Mouse (Mus musculus) neutrophil, adult 83 days (primary cell): ENCODE data around the gene Olfr1110. TPM values are rescaled to one million over a fixed set of nuclear protein-coding genes. Genes with fewer than 3 reads are reported as not detected.

Experiments
- total RNA-seq, 2 experiments: library from RNA; stranded (reverse); gene quantifications; one replicate each; pipeline ENCODE4 v1.2.4; 2023

The Olfr1110 gene
- not detected for total RNA-seq

DNA sequence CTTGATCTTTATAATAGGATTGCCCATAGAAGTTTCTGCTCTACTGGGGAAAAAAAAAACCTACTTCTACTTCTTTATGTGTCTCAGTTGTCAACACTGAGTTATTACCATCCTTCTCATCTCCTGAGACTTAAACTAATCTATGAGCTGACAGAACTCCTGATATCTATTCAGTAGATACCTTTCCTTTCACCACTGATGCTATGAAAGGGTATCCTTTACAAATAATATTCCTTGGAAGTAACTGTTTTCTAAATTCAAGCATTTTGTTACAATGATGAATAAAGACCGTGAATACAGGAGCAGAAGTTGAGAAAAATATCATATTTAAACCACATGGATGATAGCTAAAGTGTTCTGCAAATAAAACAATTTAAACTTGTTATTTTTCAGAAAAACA is at the start of gene Olfr1110:
TSS of gene Olfr1110 (minus strand) at position 101 of the 400 bp plus-strand sequence.

GRCm38 (mm10) chr2:87187498-87187897 is 47.4 kb upstream of the Olfr1110 start, which contains the start of gene Olfr1112:
Gene Olfr1112, plus strand, starts transcription at chr2:87187798.

DNA sequence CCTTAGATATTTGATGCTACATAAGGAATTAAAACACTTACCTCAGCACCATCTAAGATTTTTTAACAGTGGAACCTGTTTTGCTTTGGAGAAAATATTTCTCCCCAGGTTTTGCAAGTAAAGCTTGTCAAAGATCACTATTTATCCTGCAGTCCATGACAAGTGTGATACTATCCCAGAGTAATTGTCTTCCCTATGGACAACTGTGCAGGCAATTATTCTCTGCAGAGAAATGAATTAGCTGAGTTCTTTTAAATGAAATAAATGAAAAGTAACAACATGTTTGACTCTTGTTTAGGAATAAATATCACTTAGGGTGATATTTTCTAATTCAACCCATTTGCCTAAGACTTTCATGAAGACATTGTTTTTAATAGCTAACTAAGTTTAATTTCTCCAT is 12.4 kb upstream of the Olfr1110 start, which contains the start of gene Olfr1111:
TSS of gene Olfr1111 (minus strand) at position 101 of the 400 bp plus-strand sequence.

GRCm38 (mm10) chr2:87114467-87114866 is 25.6 kb downstream of the Olfr1110 start, which contains the start of gene Olfr259:
Gene Olfr259, minus strand, starts transcription at chr2:87114567.

GRCm38 (mm10) chr2:87095908-87096307 is 44.2 kb downstream of the Olfr1110 start, which contains the start of gene Olfr1109:
Gene Olfr1109, minus strand, starts transcription at chr2:87096008.

Other genes with a start within 250 kb of the Olfr1110 start
- gene Olfr1097, start 248.1 kb downstream of the Olfr1110 start, total RNA-seq = not detected
- gene Olfr1098, start 215.8 kb downstream of the Olfr1110 start, total RNA-seq = not detected
- not detected for gene Olfr1099, start 179.6 kb downstream of the Olfr1110 start, total RNA-seq
- gene Olfr1100, start 160.3 kb downstream of the Olfr1110 start, total RNA-seq = not detected
- not detected for gene Olfr1101, start 149.1 kb downstream of the Olfr1110 start, total RNA-seq
- not detected for gene Olfr1102, start 141.9 kb downstream of the Olfr1110 start, total RNA-seq
- gene Olfr1104, start 113.2 kb downstream of the Olfr1110 start, total RNA-seq = not detected
- gene Olfr1105, start 103.8 kb downstream of the Olfr1110 start, total RNA-seq = not detected
- gene Olfr1106, start 88.0 kb downstream of the Olfr1110 start, total RNA-seq = not detected
- not detected for gene Olfr1107, start 64.5 kb downstream of the Olfr1110 start, total RNA-seq
- not detected for gene Olfr1109, start 44.3 kb downstream of the Olfr1110 start, total RNA-seq
- gene Olfr259, start 25.7 kb downstream of the Olfr1110 start, total RNA-seq = not detected
- not detected for gene Olfr1111, start 12.3 kb upstream of the Olfr1110 start, total RNA-seq
- not detected for gene Olfr1112, start 47.5 kb upstream of the Olfr1110 start, total RNA-seq
- gene Olfr1113, start 68.7 kb upstream of the Olfr1110 start, total RNA-seq = not detected
- gene Olfr1115, start 107.7 kb upstream of the Olfr1110 start, total RNA-seq = not detected
- gene Olfr1116, start 127.2 kb upstream of the Olfr1110 start, total RNA-seq = not detected
- gene Olfr1118, start 167.3 kb upstream of the Olfr1110 start, total RNA-seq = not detected
- gene Olfr1120, start 214.5 kb upstream of the Olfr1110 start, total RNA-seq = not detected
- not detected for gene Olfr1121, start 229.6 kb upstream of the Olfr1110 start, total RNA-seq
- not detected for gene Olfr1122, start 245.5 kb upstream of the Olfr1110 start, total RNA-seq